Mouse (Mus musculus) kidney, postnatal 0 days (tissue): ENCODE data around the gene Glra3. TPM values are rescaled to one million over a fixed set of nuclear protein-coding genes. Genes with fewer than 3 reads are reported as not detected.
A peak's percentile ranks its signal among the peaks of the same experiment; 100 is the strongest.

Experiments
- ATAC-seq: fragments of 200-750 bp; cut with Nextera tagmentation; replicated peaks from 2 replicates; pipeline ENCODE4 v1.8.0; 2017; ENCODE audit warnings: low read depth, moderate number of reproducible peaks, moderate TSS enrichment, moderate library complexity; ENCODE audit not compliant: low FRiP score
- DNase-seq: peaks from one replicate; pipeline ENCODE4 v3.0.0-alpha.2; 2016; ENCODE audit warnings: low spot score
- H3K27ac ChIP-seq: fragments of 300-500 bp; sonication (generic); 2 replicates; pipeline ENCODE4 v1.5.1; 2014; ENCODE audit warnings: mild to moderate bottlenecking
- H3K27me3 ChIP-seq: fragments of 300-500 bp; sonication (generic); 2 replicates; pipeline ENCODE4 v1.6.1; 2014; ENCODE audit warnings: low read length, mixed read lengths; ENCODE audit not compliant: insufficient read depth
- H3K36me3 ChIP-seq: fragments of 300-500 bp; sonication (generic); 2 replicates; pipeline ENCODE4 v1.6.1; 2014; ENCODE audit warnings: low read length, mixed read lengths; ENCODE audit not compliant: insufficient read depth
- H3K4me1 ChIP-seq: fragments of 300-500 bp; sonication (generic); replicated peaks from 2 replicates; pipeline ENCODE4 v1.6.1; 2014; ENCODE audit warnings: antibody characterized with exemption, low read length, mixed read lengths; ENCODE audit not compliant: insufficient read depth
- H3K4me2 ChIP-seq: fragments of 300-500 bp; sonication (generic); 2 replicates; pipeline ENCODE4 v1.6.1; 2014; ENCODE audit warnings: mild to moderate bottlenecking, low read length, moderate library complexity, mixed read lengths
- H3K4me3 ChIP-seq: fragments of 300-500 bp; sonication (generic); replicated peaks from 2 replicates; pipeline ENCODE4 v1.5.1; 2014; ENCODE audit warnings: low read depth, low read length
- H3K9ac ChIP-seq: fragments of 300-500 bp; sonication (generic); 2 replicates; pipeline ENCODE4 v1.6.1; 2014; ENCODE audit warnings: low read depth, low read length
- H3K9me3 ChIP-seq: fragments of 300-500 bp; sonication (generic); replicated peaks from 2 replicates; pipeline ENCODE4 v1.6.1; 2016; ENCODE audit warnings: low read length, inconsistent platforms, mixed read lengths
- CTCF ChIP-seq: IDR thresholded peaks from 2 replicates; pipeline ENCODE4 v1.5.1; 2016; ENCODE audit warnings: antibody characterized with exemption, low read depth, mild to moderate bottlenecking, moderate library complexity
- WGBS: fragments of 180-500 bp; shearing (Covaris S2); extraction: QIAGEN DNeasy Blood & Tissue Kit; methylation state at CpG from one replicate; pipeline ENCODE4 v1.1.7; 2014; 5-methylcytosine and 5-hydroxymethylcytosine counted together
- polyA plus RNA-seq: library from polyadenylated mRNA; unstranded; fragments of >200 nt; fragmentation: Nextera tagmentation; extraction: Ambion mirVana; gene quantifications from 2 replicates; pipeline ENCODE4 v1.2.1, GENCODE M21; 2015

The Glra3 gene
- polyA plus RNA-seq, 1 experiment from 2014 or later, result 0.03 TPM

DNA sequence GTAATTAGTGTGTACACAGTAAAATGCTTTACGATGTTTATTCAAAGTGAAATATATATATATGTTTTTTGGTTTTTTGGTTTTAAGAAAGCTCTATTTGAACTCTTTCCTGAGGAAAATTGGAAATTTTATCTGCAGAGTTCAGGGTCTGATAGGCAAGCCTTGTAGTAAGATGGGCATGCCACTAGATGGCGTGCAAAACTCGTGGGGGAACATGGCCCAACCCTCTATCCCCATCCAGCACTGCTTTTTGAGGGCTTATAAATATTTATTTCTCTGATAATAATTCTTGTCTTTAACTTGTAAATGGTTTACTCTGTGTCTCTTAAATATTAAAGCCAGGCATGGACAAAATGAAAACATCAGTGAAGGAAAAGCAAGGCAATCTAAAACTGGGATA, 122.8 kb downstream of the Glra3 start:
- Histone ChIP-seq H3K36me3 (no peaks in the 10 kb centered on the region), H3K4me1 (no peaks in the 10 kb centered on the region), H3K27me3 (no peaks in the 10 kb centered on the region), H3K27ac (no peak overlapping the region), H3K4me2 (no peak overlapping the region), H3K9ac (no peak overlapping the region), H3K4me3 (no peak overlapping the region), H3K9me3 (no peaks in the 10 kb centered on the region)
- ATAC-seq (0 out of 2 replicates have a peak, but pooled peaks have one; percentile 74), DNase-seq (peak; percentile 69)
- peak; percentile 79 for TF ChIP-seq CTCF
- 25% methylated on average over 3 of the region's 3 CpGs for WGBS

DNA sequence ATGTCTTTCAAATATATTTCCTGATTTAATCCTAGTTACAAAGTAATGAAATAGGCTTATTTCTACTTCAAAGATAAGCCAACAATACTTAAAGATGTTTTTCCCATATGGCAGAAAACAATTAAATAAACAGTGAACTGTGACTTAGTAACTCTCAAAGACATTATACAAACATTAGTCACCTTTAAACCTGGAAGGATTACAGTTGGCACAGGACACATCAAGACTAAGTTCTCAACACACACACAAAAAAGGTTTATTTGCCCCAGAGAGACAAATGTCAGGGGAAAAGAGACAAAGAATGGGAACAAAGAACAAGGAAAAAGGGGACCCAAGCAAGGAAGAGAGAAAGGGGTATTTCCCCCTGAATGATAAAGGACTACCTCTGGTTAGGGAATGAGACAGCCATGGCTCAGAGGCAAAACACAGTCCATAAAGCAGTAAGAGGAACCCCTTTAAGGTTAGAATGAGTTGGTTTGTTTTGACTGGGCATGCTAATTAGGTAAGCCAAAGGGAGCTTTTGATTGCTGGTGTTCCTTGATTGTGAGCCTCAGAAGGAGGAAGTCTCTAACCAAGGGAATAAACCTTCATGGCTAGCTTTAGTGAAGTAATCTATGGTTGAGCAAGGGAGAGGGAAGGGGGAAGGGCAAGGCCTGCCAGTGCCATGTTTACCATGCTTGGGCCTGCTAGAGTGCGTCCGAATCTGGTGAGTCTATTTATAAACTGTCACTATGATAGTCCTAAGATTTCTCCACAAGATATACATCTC, 130.4 kb downstream of the Glra3 start:
- DNase-seq, result no peak
- H3K4me2 ChIP-seq, result no peak overlapping the region
- TF ChIP-seq CTCF, result no peak
- WGBS, result 67% methylated on average over 2 of the region's 2 CpGs
- no peak overlapping the region for H3K4me3 ChIP-seq
- H3K9ac ChIP-seq, result no peak overlapping the region
- ATAC-seq, result no peak
- H3K4me1 ChIP-seq, result no peaks in the 10 kb centered on the region
- H3K36me3 ChIP-seq, result no peaks in the 10 kb centered on the region
- no peak overlapping the region for H3K27ac ChIP-seq
- no peaks in the 10 kb centered on the region for H3K9me3 ChIP-seq
- no peaks in the 10 kb centered on the region for H3K27me3 ChIP-seq

DNA sequence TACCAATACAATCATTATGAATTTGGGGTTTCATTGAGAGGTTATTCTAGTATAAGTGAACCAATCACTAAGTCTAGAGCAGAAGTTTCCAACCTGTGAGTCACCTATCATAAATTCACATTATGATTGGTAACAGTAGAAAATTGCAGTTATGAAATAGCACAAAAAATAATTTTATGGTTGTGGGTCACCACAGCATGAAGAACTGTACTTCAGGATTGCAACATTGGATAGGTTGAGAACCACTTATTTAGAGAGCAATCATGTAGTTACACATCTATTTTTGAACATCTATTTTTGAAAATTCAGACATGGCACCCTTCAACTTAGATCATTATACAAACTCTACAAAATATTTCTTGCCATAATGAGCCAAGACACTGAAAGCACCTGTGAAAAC, 143.4 kb downstream of the Glra3 start:
- Histone ChIP-seq H3K9me3 (no peaks in the 10 kb centered on the region), H3K9ac (no peak overlapping the region), H3K36me3 (no peaks in the 10 kb centered on the region), H3K27me3 (no peaks in the 10 kb centered on the region), H3K4me1 (no peaks in the 10 kb centered on the region), H3K4me3 (no peak overlapping the region), H3K27ac (no peak overlapping the region), H3K4me2 (no peak overlapping the region)
- TF ChIP-seq CTCF, result no peak
- DNase-seq, result no peak
- ATAC-seq, result no peak

DNA sequence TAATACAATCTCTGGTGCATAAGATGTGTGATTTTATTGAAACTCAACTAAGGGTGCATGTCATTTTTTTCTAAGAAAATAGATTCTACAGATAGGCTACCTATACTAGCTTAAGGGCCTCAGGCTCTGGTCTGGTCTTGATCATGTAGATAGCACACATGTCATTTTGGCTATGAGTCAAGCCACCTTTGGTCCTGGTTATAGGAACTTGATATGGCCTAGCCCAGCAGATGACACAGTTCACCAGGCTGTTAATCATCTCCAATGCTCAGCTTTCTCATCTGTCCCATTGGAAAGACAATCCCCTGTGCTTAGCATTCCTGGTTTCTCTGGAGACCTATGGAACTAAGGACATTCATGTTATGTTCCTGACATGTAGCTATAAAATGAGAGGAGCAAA, 154.1 kb downstream of the Glra3 start:
- H3K36me3 ChIP-seq, result no peaks in the 10 kb centered on the region
- H3K27me3 ChIP-seq, result no peaks in the 10 kb centered on the region
- TF ChIP-seq CTCF, result no peak
- peak; percentile 14 for DNase-seq
- no peaks in the 10 kb centered on the region for H3K4me1 ChIP-seq
- H3K9me3 ChIP-seq, result no peaks in the 10 kb centered on the region
- no peak overlapping the region for H3K9ac ChIP-seq
- peak; percentile 73 for ATAC-seq
- no peak overlapping the region for H3K4me3 ChIP-seq
- H3K27ac ChIP-seq, result no peak overlapping the region
- H3K4me2 ChIP-seq, result no peak overlapping the region

DNA sequence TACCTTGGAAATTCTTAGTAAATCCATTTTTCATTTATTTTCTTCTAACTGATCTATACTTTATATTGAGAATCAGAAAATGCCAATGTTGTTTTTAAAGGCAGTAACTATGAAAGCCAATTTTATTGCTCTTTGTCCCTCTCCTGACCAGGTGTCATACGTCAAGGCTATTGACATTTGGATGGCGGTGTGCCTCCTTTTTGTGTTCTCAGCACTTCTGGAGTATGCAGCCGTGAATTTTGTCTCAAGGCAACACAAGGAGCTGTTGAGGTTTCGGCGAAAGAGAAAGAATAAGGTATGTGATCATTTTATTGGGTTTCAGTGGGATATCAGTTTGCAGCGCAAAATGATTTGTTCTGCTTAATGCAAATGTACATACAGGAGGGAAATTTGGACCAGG, 170.0 kb downstream of the Glra3 start:
- 61% methylated on average over 6 of the region's 6 CpGs for WGBS
- Histone ChIP-seq H3K4me2 (no peak overlapping the region), H3K27ac (no peak overlapping the region), H3K9ac (no peak overlapping the region), H3K36me3 (no peaks in the 10 kb centered on the region), H3K4me1 (no peaks in the 10 kb centered on the region), H3K27me3 (no peaks in the 10 kb centered on the region), H3K4me3 (no peak overlapping the region), H3K9me3 (no peaks in the 10 kb centered on the region)
- DNase-seq (no peak), ATAC-seq (no peak)
- TF ChIP-seq CTCF, result no peak

DNA sequence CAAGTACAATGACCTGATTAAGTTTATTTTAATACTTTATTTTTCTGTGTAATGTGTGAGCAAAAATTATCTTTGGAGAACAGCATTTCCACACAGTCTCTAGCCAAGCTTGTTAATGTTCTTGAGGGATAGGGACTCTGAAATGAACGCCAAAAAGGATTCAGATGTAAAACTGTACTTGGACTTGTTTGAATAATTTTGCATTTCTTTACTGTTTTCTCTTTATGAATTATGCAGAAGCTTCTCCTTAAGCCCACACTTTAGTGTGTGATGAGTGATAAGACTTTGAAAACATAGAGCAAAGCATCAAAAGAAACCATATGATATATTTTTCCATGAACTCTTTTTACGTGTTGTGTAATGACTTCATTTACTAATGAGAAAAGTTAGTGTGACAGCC, 189.1 kb downstream of the Glra3 start:
- no peak overlapping the region for H3K9ac ChIP-seq
- H3K4me2 ChIP-seq, result no peak overlapping the region
- H3K27ac ChIP-seq, result no peak overlapping the region
- H3K36me3 ChIP-seq, result no peaks in the 10 kb centered on the region
- no peaks in the 10 kb centered on the region for H3K9me3 ChIP-seq
- no peaks in the 10 kb centered on the region for H3K27me3 ChIP-seq
- 75% methylated on average over 2 of the region's 2 CpGs for WGBS
- no peak overlapping the region for H3K4me3 ChIP-seq
- DNase-seq (no peak), ATAC-seq (no peak)
- no peaks in the 10 kb centered on the region for H3K4me1 ChIP-seq
- no peak for TF ChIP-seq CTCF

DNA sequence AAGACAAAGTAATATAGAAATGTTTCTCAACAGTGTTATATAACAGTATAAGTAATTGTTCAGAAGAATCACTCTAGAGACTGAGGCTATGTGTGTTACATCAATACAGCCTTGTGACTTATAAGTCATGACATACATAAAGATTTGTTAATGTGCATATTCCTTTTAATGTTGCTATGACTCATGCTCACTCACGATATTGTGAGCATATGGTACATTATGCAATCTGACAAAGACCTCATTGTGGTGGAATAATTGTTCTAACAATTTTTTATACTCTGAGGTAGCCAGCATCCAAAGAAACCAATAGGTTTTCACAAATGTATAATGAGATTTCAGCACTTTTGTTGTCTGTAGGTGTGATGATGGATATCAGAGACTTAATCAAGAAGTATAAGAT, 210.4 kb downstream of the Glra3 start:
- Histone ChIP-seq H3K27me3 (no peaks in the 10 kb centered on the region), H3K9ac (no peak overlapping the region), H3K4me2 (no peak overlapping the region), H3K4me3 (no peak overlapping the region), H3K9me3 (no peaks in the 10 kb centered on the region), H3K36me3 (no peaks in the 10 kb centered on the region), H3K27ac (no peak overlapping the region), H3K4me1 (no peaks in the 10 kb centered on the region)
- DNase-seq (no peak), ATAC-seq (no peak)
- WGBS, result 77% methylated on average over 1 of the region's 1 CpGs
- no peak for TF ChIP-seq CTCF
